Mouse (Mus musculus) stomach, postnatal 0 days (tissue): ENCODE results near the gene Prss27.

Source experiments
- CTCF ChIP-seq: IDR thresholded peaks from 2 replicates; pipeline ENCODE4 v1.5.1; 2016; ENCODE audit warnings: antibody characterized with exemption, low read depth, mild to moderate bottlenecking, moderate library complexity
- EP300 ChIP-seq: optimal IDR thresholded peaks from 2 replicates; pipeline ENCODE3; 2016; ENCODE audit warnings: antibody characterized with exemption

- no peak for TF ChIP-seq CTCF
- no peak for TF ChIP-seq EP300
These were observed 48.1 kb upstream of the Prss27 start for GRCm38 (mm10) chr17:23989802-23990201.
